Mouse (Mus musculus) v-Abl transformed pro-B cells (cell line): ENCODE measurements around the gene Fsd1.

Experiments
- in situ Hi-C, 2 experiments: fragments of 400-800 bp; cut with MboI; formaldehyde crosslinking; loops; one replicate each; pipeline ENCODE4 v1.15.1; 2025; ENCODE audit not compliant: unreplicated experiment in 2 of 2

The Fsd1 gene

DNA sequence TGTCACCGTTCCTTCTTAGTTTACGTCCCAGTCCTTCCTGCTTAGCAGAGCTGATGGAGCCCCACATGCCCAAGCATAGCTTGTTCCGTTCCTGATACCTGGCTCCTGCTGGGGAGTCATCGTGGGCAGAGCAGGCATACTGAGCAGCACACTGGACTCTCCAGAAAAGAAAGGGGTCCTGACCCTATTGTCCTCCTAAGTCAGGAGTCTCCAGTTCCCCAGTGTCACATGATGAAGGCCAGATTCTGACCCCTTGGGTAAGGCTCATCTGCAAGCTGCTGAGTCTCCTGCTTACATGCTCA is 36.6 kb downstream of the Fsd1 start:
- in situ Hi-C loops, result no loop called here

DNA sequence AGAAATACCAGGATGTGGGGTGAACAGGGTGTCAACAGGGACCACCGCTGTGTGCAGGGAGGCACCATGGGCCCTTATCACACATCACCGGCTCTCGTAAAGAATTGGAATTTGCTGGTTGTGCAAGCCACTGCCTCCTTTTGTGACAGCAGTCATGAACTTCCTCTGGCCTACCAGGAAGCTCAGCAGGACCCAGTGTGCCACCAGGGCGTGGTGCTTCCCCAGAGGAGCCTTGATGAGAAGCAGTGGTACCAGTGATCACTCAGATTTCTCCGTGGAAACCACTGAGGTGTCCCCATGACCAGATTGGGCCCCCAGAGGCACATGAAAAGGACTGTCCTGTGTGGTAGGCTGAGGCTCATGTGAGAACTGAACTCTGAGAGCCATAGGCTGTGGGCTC is 37.1 kb downstream of the Fsd1 start:
- in situ Hi-C loops, result no loop called here

DNA sequence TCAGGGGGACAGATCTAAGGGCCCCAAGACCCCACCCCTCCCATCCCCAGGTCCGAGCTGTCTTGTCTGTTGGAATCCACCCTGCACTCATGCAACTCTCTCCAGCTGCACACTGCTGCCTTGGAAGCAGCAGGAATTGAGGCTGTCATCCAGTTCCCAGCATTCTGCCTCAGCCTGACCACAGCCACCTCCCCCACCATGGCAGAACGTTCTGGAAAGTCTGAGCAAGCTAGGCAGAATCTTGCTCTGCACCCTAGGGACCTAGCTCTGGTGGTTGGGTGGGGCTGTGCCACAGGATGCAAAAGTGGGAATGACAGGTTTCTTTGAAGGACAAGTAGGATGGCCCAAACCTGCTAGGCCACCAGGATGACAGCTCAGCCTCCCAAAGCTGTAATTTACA is 38.2 kb downstream of the Fsd1 start:
- in situ Hi-C loops, result no loop called here

DNA sequence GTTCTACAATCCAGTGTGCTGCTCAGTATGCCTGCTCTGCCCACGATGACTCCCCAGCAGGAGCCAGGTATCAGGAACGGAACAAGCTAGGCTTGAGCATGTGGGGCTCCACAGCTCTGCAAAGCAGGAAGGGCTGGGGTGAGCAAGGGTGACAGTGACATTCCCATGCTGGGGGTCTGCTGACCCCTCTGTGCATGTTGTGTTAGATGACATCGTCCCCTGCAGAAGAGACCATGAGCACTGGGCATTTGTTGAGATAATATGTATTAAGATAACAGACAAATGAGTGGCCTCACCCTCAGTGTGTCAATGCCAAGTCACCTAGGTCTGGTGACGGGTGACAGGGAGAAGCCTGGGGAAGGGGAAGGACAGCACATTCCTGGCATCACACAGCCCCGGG is 38.6 kb downstream of the Fsd1 start:
- in situ Hi-C loops, result no loop called here

DNA sequence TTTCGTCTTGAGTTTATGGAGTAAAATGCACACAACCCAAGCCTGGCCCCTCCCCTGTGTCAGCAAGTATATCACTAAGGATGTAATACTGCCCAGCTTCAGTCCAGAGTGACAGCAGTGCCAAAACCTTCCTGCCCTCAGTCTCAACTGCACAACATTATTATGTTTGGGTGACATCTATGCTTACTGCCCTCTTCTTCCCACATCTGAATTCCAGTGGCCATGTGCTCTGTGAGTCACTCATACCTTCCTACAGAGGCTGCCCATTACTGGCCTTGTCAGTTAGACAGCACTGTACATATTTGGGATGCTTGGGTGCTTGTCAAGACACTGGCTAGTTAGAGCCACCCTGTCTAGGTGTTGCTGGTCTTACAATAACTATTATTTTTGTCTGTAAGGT is 40.0 kb downstream of the Fsd1 start:
- in situ Hi-C loops, result no loop called here

DNA sequence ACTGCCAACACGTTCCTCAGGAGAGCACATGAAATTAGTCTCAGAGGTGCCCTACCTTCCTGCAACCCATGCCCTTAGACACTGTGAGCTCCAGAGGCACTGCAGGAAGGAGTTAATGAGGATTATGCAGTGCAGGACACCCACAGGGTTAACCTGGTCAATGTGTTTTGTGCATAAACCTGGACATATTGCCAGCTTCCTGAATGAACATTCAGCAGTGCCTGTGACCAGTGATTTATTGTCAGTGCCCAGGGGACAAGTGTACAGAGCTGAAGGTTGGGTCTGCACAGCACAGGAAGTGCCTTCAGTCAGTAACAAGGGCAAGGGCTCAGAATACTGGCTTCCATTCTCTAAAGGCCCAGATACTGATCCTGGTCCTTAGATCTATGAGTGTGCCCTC is 40.6 kb downstream of the Fsd1 start:
- in situ Hi-C loops, result no loop called here

DNA sequence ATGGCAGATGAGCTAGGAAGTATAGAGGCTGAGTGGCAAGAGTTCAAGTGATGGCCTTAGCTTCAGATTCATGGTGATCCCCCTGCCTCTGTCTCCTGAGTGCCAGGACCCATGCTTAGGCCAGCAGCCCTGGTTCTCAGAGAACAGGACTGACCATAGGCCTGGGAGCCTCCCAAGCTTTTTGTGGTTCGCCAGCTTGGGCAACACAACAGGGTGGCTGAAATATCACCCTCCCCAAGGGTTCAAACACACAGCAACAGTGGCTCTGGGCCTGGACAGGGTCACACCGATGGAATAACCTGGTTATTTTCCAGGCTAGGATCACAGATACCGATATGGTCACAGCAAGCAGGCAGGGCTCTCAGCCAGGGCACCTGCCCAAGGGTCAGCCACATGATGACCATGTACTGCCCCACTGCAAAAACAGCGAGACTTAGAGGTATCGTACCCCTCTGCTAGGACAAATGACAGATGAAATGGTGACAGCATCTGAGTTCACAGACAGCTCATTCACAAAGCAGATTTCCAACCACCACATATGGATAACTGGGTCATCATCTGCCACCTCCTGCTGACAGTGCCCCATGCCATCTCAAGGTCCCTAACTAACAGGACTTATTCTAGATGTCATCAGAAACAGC is 41.6 kb downstream of the Fsd1 start:
- in situ Hi-C loops, result no loop called here

DNA sequence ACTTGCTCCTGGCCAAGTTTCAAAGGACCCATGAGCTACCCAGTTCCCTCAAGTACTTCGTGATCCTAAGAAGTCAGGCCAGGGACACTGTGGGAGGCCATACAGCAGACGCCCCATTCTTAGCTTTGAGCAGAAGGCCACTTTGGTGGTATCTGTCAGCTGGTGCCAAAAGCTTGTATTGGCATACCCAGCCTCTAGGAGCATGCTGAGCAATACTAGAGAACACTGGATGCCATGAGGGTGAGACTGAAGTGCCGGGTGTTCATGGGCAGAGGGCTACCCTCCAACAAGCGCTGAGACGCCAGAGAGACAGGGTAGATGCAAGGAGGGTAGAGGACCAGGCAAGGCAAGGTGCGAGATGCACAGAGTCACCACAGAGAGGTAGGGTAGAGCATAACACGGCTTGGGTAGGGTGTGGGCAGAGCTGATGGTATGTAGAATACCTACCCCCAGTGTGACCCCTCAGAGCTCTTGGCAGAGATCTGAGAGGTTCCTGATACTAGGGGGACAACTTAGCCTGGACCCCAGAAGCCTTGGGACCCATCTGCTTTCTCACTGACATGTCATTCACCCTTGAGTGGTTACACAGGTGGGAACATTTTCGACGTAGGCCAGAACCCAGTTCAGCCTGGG is 44.0 kb downstream of the Fsd1 start:
- in situ Hi-C loops, result no loop called here

DNA sequence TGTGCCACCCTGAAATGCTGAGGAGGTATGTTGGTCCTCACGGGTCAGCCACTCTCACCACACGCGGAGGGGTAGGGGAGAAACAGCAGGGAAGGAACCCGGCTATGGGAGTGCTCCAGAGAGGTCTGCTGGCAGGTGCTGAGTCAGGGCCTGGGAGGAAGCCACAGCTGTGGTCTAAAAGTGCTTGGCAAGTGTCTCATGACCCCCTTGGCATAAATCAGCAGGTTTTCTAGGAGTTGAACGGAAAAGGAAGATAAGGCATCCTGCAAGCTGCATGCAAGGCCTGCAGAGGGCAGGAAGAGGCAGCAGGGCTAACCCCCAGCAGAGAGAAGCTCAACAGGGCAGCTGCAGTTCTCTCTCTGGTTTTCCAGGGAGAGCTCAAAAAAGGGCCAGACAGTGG is 44.6 kb downstream of the Fsd1 start:
- in situ Hi-C loops, result no loop called here

DNA sequence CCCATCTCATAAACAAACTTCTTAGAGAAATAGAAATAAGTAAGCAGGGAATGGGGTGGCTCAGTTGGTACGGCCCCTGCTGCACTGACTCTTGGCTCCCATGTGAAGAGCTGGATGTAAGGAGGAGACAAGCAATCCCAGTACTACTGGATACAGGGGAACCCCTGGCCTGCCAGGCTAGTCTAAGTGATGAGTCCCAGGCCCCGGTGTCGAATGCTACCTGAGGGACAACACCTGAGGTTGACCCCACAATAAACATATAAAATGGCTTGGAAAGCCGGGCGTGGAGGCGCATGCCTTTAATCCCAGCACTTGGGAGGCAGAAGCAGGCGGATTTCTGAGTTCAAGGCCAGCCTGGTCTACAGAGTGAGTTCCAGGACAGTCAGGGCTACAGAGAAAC is 45.1 kb downstream of the Fsd1 start:
- in situ Hi-C loops, result no loop called here

DNA sequence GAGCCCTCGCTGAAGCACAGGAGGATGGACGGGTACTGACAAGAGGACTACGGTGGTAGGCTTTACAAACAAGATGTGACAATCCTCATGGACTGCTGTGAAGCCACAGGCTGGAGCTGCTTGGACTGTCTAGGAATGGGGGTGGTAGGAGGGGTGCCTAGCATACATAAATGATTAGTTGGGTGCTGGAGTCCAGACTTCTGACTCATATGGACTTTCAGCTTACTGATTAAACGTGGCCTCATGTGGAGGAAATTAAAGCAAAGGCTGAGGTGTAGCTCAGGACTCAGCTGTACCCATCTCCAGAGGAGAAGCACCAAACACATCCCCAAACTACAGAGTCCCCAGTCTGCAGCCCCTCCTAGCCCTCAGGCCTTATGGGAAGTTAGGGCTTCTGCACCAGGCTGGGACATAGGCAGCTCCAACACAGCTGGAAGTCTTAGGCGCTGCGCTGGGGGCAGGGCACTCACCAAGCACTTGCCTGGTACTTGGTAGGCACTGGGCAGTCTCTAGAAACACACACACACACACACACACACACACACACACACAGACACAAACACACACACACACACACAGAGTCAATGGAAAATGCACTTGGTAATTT is 45.9 kb downstream of the Fsd1 start:
- in situ Hi-C loops, result no loop called here

DNA sequence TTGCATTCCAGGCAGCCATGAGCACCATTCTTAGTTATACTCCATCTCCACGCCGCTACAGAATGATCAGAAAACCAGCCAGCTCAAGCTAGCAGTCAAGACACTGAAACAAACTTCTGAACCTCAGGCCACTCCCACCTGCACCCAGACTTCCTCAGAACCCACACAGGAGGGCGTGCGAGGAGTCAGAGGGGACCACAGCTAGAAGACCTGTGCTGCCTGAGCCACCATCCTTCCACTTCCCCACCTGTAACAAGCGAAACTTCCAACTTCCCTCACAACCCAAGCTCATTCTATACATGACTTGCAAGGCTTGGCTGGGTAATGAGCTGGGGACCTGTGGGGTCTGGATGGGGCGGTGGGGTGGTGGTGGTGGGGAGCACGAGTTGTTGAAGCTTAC is 46.5 kb downstream of the Fsd1 start:
- in situ Hi-C loops, result no loop called here

DNA sequence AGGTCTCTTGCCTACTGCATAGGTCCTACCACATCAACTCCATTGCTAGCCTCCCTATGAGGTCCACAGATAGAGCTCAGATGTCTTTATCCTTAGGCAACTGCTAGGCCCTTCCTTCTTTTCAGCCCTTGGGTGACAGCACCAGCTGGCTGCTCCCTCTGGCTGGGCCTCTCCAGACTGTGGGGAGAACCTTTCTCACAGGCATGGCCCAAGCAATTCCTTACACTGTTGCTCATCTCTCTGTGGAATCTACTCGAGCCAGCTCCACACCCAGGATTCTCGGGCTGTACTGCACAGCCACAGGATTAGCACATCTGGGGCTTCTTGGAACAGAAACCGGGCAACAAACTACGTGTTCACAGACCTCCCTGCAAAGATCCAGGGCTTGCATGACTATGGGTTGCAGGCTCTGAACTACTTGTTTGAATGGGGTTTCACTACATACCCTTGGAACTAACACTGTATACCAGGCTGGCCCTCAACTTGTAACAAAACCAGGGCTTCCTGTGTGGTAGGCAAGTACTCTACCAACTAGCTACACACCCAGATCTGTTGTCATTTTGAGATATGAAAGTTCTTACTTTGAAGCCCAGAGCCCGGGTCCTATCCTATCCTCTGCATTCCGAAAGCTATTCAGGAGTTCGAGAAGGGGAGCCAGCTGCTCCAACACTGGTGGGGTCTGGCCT is 47.9 kb downstream of the Fsd1 start:
- in situ Hi-C loops, result no loop called here

DNA sequence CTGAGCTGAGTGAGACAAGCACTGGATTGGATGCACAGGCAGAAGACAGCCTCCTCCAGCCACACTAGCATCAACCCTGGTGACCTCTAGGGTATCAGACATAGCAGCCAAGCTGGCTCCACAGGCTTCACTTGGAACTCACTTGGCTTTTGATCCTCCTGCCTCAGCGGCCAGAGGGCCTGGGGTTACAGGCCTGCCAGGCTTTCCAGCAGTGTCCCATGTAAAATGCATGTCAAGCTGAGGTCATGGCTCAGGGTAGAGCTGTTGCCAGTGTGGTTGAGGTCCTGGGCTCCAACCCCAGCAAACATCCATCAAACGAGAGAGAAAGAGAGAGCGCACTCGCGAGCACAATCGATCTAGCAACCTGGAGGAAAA is 48.4 kb downstream of the Fsd1 start:
- in situ Hi-C loops, result no loop called here

DNA sequence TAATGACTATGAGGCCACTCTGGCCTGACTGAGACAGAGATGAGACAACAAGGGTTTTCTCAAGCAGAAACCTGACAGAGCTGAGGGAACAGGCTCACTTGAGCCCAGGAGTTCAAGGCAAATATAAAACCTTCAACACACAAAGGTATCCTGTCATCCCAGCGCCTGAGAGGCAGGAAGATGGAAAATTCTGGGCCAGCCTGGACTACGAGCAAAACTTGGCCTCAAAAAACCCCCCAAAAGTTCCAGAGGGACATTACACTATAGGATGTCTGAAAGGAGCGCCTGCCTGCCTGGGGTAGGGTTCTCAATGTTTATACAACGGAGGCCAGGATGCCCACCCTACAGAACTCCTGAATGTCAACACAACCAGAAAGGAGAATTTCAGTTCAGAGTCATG is 48.9 kb downstream of the Fsd1 start:
- in situ Hi-C loops, result no loop called here

DNA sequence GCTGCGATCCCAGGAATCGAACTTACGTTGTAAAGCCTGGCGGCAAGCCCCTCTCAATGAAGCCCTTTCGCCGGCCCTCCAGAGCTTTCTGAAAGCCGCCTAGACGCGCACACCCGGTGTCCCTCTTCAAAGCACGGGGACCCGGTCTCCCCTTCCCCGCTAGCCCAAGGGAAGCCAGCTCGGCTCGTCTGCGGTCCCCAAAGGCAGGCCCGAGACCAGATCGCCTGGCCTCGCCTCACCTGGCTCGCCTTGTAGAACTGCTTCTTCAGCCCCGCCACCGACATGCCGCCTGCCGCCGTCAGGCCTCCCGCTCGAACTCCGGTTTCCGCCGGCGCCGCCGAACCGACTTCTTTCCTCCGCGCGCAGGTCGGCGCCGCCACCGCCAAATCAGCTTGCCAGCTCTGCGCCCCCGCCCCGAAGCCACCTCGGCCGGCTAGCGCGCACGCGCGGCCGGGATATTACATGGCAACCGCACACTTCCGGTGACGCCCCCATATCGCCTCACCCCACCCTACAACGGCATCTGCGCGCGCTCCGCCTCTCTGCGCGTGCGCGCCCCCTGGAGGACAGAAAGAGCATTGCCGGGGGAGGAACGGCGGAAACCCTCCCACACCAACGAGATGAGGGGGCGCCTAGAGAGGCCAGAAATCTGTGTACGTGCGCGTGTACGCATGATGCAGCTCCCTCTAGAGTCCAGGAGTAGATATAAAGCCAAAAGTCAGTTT is 50.0 kb downstream of the Fsd1 start, which contains the start of gene Sh3gl1:
TSS of gene Sh3gl1 (minus strand) at position 460 of the 725 bp plus-strand sequence.
- in situ Hi-C loops, result no loop called here

DNA sequence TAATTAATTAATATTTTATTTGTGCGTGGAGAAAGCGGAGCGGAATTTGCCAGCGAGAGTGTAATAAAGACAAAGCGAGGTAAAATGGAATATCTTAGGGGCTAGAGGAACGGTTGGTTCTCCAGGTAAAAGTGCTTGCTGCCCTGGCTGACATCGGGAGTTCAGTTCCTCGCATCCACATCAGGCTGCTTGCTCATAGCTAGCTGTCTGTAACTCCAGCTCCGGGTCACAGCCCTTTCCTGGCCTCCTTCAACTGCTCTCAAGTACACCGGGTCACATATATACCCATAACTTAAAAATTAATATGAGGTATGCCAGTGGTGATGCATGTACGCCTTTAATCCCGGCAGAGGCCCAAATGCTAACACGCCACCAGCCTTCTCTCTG is 50.6 kb downstream of the Fsd1 start:
- in situ Hi-C loops, result no loop called here

DNA sequence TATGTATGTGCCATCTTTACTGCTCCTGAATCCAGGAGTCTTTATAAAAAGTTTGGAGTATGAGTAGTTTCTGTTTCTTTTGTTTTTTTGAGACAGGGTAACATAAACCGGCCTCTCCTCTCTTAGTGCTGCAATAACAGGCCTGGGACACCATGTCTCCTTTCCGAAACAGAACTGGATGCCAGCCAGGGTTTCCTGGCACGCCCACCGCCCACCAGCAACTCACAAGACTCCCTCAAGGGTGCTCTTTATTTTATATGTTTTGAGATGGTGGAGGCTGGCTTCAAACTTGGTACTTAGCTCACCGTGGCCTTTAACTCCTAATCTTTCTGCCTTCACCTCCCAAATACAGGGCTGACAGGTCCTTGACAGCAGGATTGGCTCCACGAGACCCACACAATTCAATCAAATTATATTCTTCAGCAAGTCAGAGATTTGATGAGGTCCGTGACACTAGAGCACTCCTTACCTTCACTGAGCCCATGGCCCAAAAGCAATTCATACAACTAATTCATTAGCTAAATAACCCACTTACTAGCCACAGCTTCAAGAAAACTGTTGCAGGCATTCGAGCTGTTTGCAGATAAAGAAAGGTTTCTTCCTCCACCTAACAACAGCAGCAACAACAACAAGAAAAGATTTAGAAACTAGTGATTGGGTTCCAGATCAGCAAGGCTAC is 52.4 kb downstream of the Fsd1 start:
- in situ Hi-C loops, result no loop called here

DNA sequence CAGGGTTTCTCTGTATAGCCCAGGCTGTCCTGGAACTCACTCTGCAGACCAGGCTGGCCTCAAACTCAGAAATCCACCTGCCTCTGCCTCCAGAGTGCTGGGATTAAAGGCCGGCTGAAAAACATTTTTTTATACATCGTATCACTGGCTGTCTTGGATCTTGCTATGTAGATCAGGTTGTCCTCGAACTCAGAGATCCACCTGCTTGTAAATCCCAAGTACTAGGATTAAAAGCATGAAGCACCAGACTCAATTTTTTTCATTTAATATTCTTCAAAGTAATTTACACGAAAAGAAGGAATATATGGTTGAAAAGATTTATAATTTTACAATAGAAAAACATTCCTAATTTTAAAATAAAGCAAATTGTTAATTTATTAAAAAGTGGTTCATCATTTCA is 53.0 kb downstream of the Fsd1 start:
- in situ Hi-C loops, result no loop called here

DNA sequence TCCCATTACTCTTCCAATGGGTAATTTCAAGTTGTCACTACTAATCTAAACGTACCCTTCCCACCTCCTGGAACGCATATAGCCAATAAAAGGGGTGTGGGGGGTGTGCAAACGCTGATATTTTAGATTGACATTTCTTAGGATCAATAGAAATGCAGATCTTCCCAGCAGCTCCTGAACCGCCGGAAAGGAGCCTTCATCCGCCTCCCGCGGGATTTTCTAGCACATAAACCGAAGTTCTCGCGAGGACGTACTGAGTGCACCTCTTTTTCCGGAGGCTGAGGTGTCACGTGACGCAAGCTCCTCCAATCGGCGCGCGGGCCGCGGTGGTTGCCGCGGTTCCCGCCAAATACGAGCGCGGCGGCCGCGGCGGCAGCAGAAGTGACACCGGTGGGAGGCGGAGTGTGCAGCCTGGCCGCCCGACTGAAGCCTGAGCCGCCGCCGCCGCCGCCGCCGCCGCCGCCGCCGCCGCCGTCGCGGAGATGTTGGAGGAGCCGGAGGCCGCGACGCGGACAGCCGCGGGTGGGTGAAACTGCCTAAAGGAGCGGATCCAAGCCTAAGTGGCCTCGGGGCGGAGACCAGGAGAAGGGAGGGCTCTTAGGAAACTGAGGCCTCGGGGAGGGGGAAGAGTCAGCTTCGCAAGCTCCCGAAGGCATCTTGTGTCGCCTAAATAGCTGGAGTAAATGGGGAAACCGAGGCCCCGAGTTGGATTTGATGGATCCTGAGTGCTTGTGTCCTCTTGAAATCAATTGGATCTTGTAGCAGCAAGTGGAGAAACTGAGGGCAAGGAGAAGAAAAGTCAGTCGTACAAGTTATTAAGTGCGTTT is 53.9 kb downstream of the Fsd1 start, which contains the start of gene Chaf1a:
TSS of gene Chaf1a (plus strand) at position 410 of the 827 bp plus-strand sequence.
- in situ Hi-C loops, result loop anchor here in 1 of 2 experiments (5.0 kb wide), 1 partner anchor 37 kb away; the partner anchor contains the start of genes Hdgfl2 and Ubxn6
